Mouse (Mus musculus): ENCODE data around the gene Slco3a1. TPM values are rescaled to one million over a fixed set of nuclear protein-coding genes. Genes with fewer than 3 reads are reported as not detected.

Gene Slco3a1
- total RNA-seq, 1 experiment = 9.0 TPM

DNA sequence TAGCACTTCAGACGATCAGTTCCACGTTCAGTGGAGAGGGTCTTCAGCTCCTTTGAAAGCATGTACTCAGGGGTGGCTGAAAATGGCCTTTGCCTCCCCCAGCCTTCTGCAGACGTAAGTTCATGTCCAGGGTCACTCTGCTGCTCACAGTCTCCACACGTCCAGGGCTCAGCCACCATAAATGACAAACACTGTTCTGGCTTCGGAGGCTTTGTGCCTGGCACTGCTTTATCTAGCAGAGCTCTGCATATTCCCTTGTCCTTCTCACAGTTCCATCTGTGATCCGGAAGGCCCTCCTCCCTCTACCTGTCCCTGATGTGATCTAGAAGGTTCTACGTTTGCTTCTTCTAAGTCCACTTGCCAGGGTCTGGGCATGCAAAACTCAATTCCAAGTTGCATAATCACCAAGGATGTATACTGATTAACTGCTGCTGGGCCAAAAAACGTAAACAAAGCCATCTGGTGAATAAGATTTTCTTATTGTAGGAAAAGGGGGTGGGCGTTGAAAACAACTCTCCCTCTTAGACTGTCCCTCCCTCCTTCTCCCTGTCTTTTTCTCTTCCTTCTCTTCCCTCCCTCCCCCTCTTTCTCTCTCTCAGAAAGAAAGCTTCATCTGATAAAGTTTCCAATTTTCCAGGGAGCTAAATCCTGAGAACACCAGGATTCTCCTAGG is 62.8 kb downstream of the Slco3a1 start:
- Histone ChIP-seq H3K9ac (ENCODE audit: insufficient read depth, low read depth, low read length, poor library complexity, severe bottlenecking) (no peak overlapping the region), H3K4me3 (ENCODE audit: insufficient read depth in 1 of 2, low read depth in 1 of 2, low read length in 2 of 2, poor library complexity in 1 of 2, severe bottlenecking in 1 of 2) (no peak overlapping the region), H3K36me3 (ENCODE audit: control insufficient read depth, insufficient read depth, low read length, poor library complexity, severe bottlenecking) (no peaks in the 10 kb centered on the region), H3K4me1 (ENCODE audit: control insufficient read depth in 2 of 2, insufficient read depth in 2 of 2, low read length in 2 of 2, poor library complexity in 1 of 2) (no peaks in the 10 kb centered on the region), H3K27ac (ENCODE audit: insufficient read depth, low read depth, low read length, poor library complexity, severe bottlenecking) (no peak overlapping the region), H3K9me3 (ENCODE audit: control insufficient read depth, insufficient read depth, low read depth, low read length) (no peaks in the 10 kb centered on the region)
- TF ChIP-seq ZNF384 (IDR thresholded peaks at IDR 0.05; ENCODE audit: low read depth, low read length) = no peak
- TF ChIP-seq HCFC1 (IDR thresholded peaks at IDR 0.05; ENCODE audit: borderline replicate concordance, insufficient read depth, low read length) = no peak
- DNase-seq (ENCODE audit: low read depth, low spot score) = no peak
- in situ Hi-C loops (cut with MboI; ENCODE audit: low sequenced_read_pairs in 2 of 2, unreplicated experiment in 2 of 2) = no loop called here

DNA sequence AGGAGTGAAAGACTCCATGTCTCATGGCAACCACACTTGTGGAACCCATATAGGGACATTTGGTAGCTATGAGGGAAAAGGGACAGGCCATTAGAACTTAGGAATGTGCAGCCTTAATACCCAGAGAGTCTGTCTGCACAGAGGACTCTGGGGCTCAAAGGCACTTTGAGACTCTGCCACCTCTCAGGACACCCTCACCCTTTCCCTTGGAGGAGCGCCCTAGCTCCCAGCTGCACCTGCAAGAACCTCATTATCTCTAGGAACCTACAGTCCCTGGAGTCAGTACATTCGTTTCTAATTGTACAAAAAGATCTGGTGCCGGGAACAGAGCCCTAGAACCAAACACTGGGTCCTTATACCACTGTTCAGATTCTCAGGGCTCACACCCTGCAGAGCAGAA is 66.4 kb downstream of the Slco3a1 start:
- no peak for DNase-seq (ENCODE audit: low read depth, low spot score)
- no peak for TF ChIP-seq CHD2 (IDR thresholded peaks at IDR 0.05; ENCODE audit: low read depth, low read length)
- TF ChIP-seq HCFC1 (IDR thresholded peaks at IDR 0.05; ENCODE audit: borderline replicate concordance, insufficient read depth, low read length) = no peak
- TF ChIP-seq MAFK (IDR thresholded peaks at IDR 0.05; ENCODE audit: insufficient read depth, low read depth, low read length) = no peak
- TF ChIP-seq ZNF384 (IDR thresholded peaks at IDR 0.05; ENCODE audit: low read depth, low read length) = no peak
- TF ChIP-seq ZC3H11A (IDR thresholded peaks at IDR 0.05; ENCODE audit: borderline replicate concordance, low read depth, low read length) = no peak
- H3K27ac ChIP-seq (ENCODE audit: insufficient read depth, low read depth, low read length, poor library complexity, severe bottlenecking) = no peak overlapping the region
- no peaks in the 10 kb centered on the region for H3K36me3 ChIP-seq (ENCODE audit: control insufficient read depth, insufficient read depth, low read length, poor library complexity, severe bottlenecking)
- in situ Hi-C loops (cut with MboI; ENCODE audit: low sequenced_read_pairs in 2 of 2, unreplicated experiment in 2 of 2) = no loop called here
- H3K4me1 ChIP-seq (ENCODE audit: control insufficient read depth in 2 of 2, insufficient read depth in 2 of 2, low read length in 2 of 2, poor library complexity in 1 of 2) = no peaks in the 10 kb centered on the region
- no peak overlapping the region for H3K9ac ChIP-seq (ENCODE audit: insufficient read depth, low read depth, low read length, poor library complexity, severe bottlenecking)
- H3K9me3 ChIP-seq (ENCODE audit: control insufficient read depth, insufficient read depth, low read depth, low read length) = no peaks in the 10 kb centered on the region
- no peak overlapping the region for H3K4me3 ChIP-seq (ENCODE audit: insufficient read depth in 1 of 2, low read depth in 1 of 2, low read length in 2 of 2, poor library complexity in 1 of 2, severe bottlenecking in 1 of 2)

DNA sequence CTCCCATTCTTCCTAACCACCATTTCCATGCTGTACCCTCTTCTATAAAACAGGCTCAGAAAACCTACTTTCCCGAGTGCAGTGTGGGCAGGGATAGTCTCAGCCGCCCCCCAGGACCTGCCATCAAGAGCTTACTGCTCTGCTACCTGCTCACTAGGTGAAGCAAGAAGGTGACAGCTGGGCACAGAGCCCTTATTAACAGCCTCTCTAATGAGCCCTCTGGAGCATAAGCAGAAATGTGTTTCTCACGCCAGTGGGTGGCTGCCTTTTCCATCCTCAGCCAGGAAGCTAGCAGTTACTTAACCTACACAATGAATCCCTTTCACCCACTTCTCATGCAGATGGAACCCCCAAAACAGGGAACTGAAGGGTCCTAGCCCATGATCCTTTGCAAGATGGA is 66.9 kb downstream of the Slco3a1 start:
- Histone ChIP-seq H3K36me3 (ENCODE audit: control insufficient read depth, insufficient read depth, low read length, poor library complexity, severe bottlenecking) (no peaks in the 10 kb centered on the region), H3K9me3 (ENCODE audit: control insufficient read depth, insufficient read depth, low read depth, low read length) (no peaks in the 10 kb centered on the region), H3K4me1 (ENCODE audit: control insufficient read depth in 2 of 2, insufficient read depth in 2 of 2, low read length in 2 of 2, poor library complexity in 1 of 2) (no peaks in the 10 kb centered on the region), H3K4me3 (ENCODE audit: insufficient read depth in 1 of 2, low read depth in 1 of 2, low read length in 2 of 2, poor library complexity in 1 of 2, severe bottlenecking in 1 of 2) (no peak overlapping the region), H3K9ac (ENCODE audit: insufficient read depth, low read depth, low read length, poor library complexity, severe bottlenecking) (no peak overlapping the region), H3K27ac (ENCODE audit: insufficient read depth, low read depth, low read length, poor library complexity, severe bottlenecking) (no peak overlapping the region)
- DNase-seq (ENCODE audit: low read depth, low spot score) = no peak
- in situ Hi-C loops (cut with MboI; ENCODE audit: low sequenced_read_pairs in 2 of 2, unreplicated experiment in 2 of 2) = no loop called here
- TF ChIP-seq ZNF384 (IDR thresholded peaks at IDR 0.05; ENCODE audit: low read depth, low read length) (no peak), MAFK (IDR thresholded peaks at IDR 0.05; ENCODE audit: insufficient read depth, low read depth, low read length) (no peak), HCFC1 (IDR thresholded peaks at IDR 0.05; ENCODE audit: borderline replicate concordance, insufficient read depth, low read length) (no peak), ZC3H11A (IDR thresholded peaks at IDR 0.05; ENCODE audit: borderline replicate concordance, low read depth, low read length) (no peak), CHD2 (IDR thresholded peaks at IDR 0.05; ENCODE audit: low read depth, low read length) (no peak)

DNA sequence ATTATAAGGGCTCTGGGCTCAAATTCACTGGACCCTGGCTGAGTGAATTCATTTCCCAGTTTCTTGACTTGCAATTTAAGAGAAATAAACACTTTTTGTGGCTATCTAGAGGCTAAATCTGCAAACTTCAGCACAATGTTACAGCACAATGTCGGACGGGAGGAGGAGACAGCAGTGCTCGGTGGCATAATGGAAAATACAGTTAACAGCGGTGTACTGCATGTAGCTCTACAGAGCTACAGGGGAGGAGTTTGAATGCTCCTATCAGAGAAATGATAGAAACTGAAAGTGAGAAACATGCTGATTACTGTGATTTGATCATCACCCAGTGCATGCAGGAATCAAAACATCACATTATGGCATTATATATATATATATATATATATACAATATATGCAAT is 68.5 kb downstream of the Slco3a1 start:
- Histone ChIP-seq H3K36me3 (ENCODE audit: control insufficient read depth, insufficient read depth, low read length, poor library complexity, severe bottlenecking) (no peaks in the 10 kb centered on the region), H3K4me3 (ENCODE audit: insufficient read depth in 1 of 2, low read depth in 1 of 2, low read length in 2 of 2, poor library complexity in 1 of 2, severe bottlenecking in 1 of 2) (no peak overlapping the region), H3K4me1 (ENCODE audit: control insufficient read depth in 2 of 2, insufficient read depth in 2 of 2, low read length in 2 of 2, poor library complexity in 1 of 2) (no peaks in the 10 kb centered on the region), H3K27ac (ENCODE audit: insufficient read depth, low read depth, low read length, poor library complexity, severe bottlenecking) (no peak overlapping the region), H3K9me3 (ENCODE audit: control insufficient read depth, insufficient read depth, low read depth, low read length) (no peaks in the 10 kb centered on the region), H3K9ac (ENCODE audit: insufficient read depth, low read depth, low read length, poor library complexity, severe bottlenecking) (no peak overlapping the region)
- TF ChIP-seq ZC3H11A (IDR thresholded peaks at IDR 0.05; ENCODE audit: borderline replicate concordance, low read depth, low read length) = no peak
- no peak for TF ChIP-seq MAFK (IDR thresholded peaks at IDR 0.05; ENCODE audit: insufficient read depth, low read depth, low read length)
- no peak for TF ChIP-seq HCFC1 (IDR thresholded peaks at IDR 0.05; ENCODE audit: borderline replicate concordance, insufficient read depth, low read length)
- no peak for TF ChIP-seq CHD2 (IDR thresholded peaks at IDR 0.05; ENCODE audit: low read depth, low read length)
- no peak for TF ChIP-seq ZNF384 (IDR thresholded peaks at IDR 0.05; ENCODE audit: low read depth, low read length)
- in situ Hi-C loops (cut with MboI; ENCODE audit: low sequenced_read_pairs in 2 of 2, unreplicated experiment in 2 of 2) = no loop called here
- no peak for DNase-seq (ENCODE audit: low read depth, low spot score)

DNA sequence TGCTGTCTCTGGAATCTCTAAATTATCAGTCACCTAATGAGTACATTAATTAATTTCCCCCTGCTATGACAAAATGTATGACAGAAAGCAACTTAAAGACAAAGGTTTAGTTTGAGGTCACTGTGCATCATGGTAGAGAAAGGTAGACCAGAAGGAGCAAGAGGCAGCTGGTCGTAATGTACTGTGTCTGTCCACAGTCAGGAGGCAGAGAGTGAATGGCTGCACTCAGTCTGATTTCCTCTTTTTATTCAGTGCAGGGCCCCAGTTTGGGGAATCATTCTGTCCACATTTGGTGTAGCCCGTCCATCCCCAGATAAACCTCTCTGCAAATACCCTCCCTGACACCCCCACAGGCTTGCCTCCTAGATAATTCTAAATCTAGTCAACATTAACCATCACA is 68.9 kb downstream of the Slco3a1 start:
- H3K27ac ChIP-seq (ENCODE audit: insufficient read depth, low read depth, low read length, poor library complexity, severe bottlenecking) = no peak overlapping the region
- H3K4me1 ChIP-seq (ENCODE audit: control insufficient read depth in 2 of 2, insufficient read depth in 2 of 2, low read length in 2 of 2, poor library complexity in 1 of 2) = no peaks in the 10 kb centered on the region
- TF ChIP-seq ZNF384 (IDR thresholded peaks at IDR 0.05; ENCODE audit: low read depth, low read length) = no peak
- TF ChIP-seq ZC3H11A (IDR thresholded peaks at IDR 0.05; ENCODE audit: borderline replicate concordance, low read depth, low read length) = no peak
- no peak for TF ChIP-seq MAFK (IDR thresholded peaks at IDR 0.05; ENCODE audit: insufficient read depth, low read depth, low read length)
- TF ChIP-seq CHD2 (IDR thresholded peaks at IDR 0.05; ENCODE audit: low read depth, low read length) = no peak
- no peak for TF ChIP-seq HCFC1 (IDR thresholded peaks at IDR 0.05; ENCODE audit: borderline replicate concordance, insufficient read depth, low read length)
- no peaks in the 10 kb centered on the region for H3K9me3 ChIP-seq (ENCODE audit: control insufficient read depth, insufficient read depth, low read depth, low read length)
- no peak overlapping the region for H3K4me3 ChIP-seq (ENCODE audit: insufficient read depth in 1 of 2, low read depth in 1 of 2, low read length in 2 of 2, poor library complexity in 1 of 2, severe bottlenecking in 1 of 2)
- no peak overlapping the region for H3K9ac ChIP-seq (ENCODE audit: insufficient read depth, low read depth, low read length, poor library complexity, severe bottlenecking)
- H3K36me3 ChIP-seq (ENCODE audit: control insufficient read depth, insufficient read depth, low read length, poor library complexity, severe bottlenecking) = no peaks in the 10 kb centered on the region
- in situ Hi-C loops (cut with MboI; ENCODE audit: low sequenced_read_pairs in 2 of 2, unreplicated experiment in 2 of 2) = no loop called here
- DNase-seq (ENCODE audit: low read depth, low spot score) = no peak
